In genomic region chr6:57790542-57790941, GRCm38 (mm10) we compare ENCODE assay signal across 26 mouse cellular contexts. TPM values are rescaled to one million over a fixed set of nuclear protein-coding genes. Genes with fewer than 3 reads are reported as not detected.
DNase-seq lines count a peak whose midpoint lies in the region; ATAC-seq and TF ChIP-seq lines count a peak whose summit lies in the region.
"Had no signal": no experiment of that assay in that cellular context is flagged by ENCODE, and none has a peak within 500 bp of the region (broad histone marks: within the 10 kb centered on the region; RNA-seq: fewer than 3 reads in every experiment).

No protein-coding gene starts in this region.

- no peak overlapping the region for H3K4me2 ChIP-seq in lung, embryonic 15.5 days
- H3K4me2 ChIP-seq in lung, postnatal 0 days (replicated peaks; ENCODE audit: low read depth, low read length): no peak overlapping the region
- no peak overlapping the region for H3K4me2 ChIP-seq in kidney, embryonic 15.5 days
- H3K4me2 ChIP-seq: embryonic facial prominence, embryonic 15.5 days; hindbrain, embryonic 13.5 days; limb, embryonic 12.5 days; midbrain, embryonic 11.5 days had no signal

- no peak for TF ChIP-seq EP300 in lung, postnatal 0 days (IDR thresholded peaks at IDR 0.05)

- peak; percentile 81 for DNase-seq in heart, adult 11 months
- DNase-seq in heart, postnatal 10 days: no peak
- no peak for DNase-seq in lung, postnatal 0 days (ENCODE audit: low spot score)
- no peak for DNase-seq in frontal cortex, postnatal 10 days (ENCODE audit: low spot score in 2 of 2)
- DNase-seq: adrenal gland, adult 2 months; cerebellum, adult 2 months; forebrain, postnatal 0 days; gastrocnemius, postnatal 36 days; heart, postnatal 14 days; kidney, adult 9 months; kidney, postnatal 25 days; thymus, adult 2 months had no signal

- H3K4me3 ChIP-seq in lung, embryonic 15.5 days: no peak overlapping the region
- H3K4me3 ChIP-seq in lung, postnatal 0 days (ENCODE audit: low read depth, low read length): no peak overlapping the region
- H3K4me3 ChIP-seq in kidney, embryonic 15.5 days (replicated peaks): no peak overlapping the region
- H3K4me3 ChIP-seq: embryonic facial prominence, embryonic 15.5 days; hindbrain, embryonic 13.5 days; limb, embryonic 12.5 days had no signal

- H3K9ac ChIP-seq in lung, embryonic 15.5 days: no peak overlapping the region
- H3K9ac ChIP-seq in lung, postnatal 0 days (replicated peaks; ENCODE audit: low read depth): no peak overlapping the region
- H3K9ac ChIP-seq in kidney, embryonic 15.5 days: no peak overlapping the region
- H3K9ac ChIP-seq: embryonic facial prominence, embryonic 15.5 days; forebrain, postnatal 0 days; hindbrain, embryonic 13.5 days; limb, embryonic 12.5 days had no signal

- no peaks in the 10 kb centered on the region for H3K9me3 ChIP-seq in lung, embryonic 15.5 days
- H3K9me3 ChIP-seq in lung, postnatal 0 days (ENCODE audit: low read length): no peaks in the 10 kb centered on the region
- H3K9me3 ChIP-seq in kidney, embryonic 15.5 days (replicated peaks): no peaks in the 10 kb centered on the region
- H3K9me3 ChIP-seq: embryonic facial prominence, embryonic 15.5 days; hindbrain, embryonic 13.5 days; limb, embryonic 12.5 days had no signal

- WGBS in lung, embryonic 15.5 days: 90% methylated on average over 4 of the region's 4 CpGs
- WGBS in lung, postnatal 0 days: 86% methylated on average over 4 of the region's 4 CpGs
- WGBS in kidney, embryonic 15.5 days: 89% methylated on average over 4 of the region's 4 CpGs

- no peak for TF ChIP-seq CTCF in lung, postnatal 0 days (IDR thresholded peaks at IDR 0.05)

- no peaks in the 10 kb centered on the region for H3K4me1 ChIP-seq in lung, embryonic 15.5 days
- no peaks in the 10 kb centered on the region for H3K4me1 ChIP-seq in lung, postnatal 0 days (ENCODE audit: insufficient read depth, low read depth, low read length)
- H3K4me1 ChIP-seq in kidney, embryonic 15.5 days: no peaks in the 10 kb centered on the region
- H3K4me1 ChIP-seq: embryonic facial prominence, embryonic 15.5 days; hindbrain, embryonic 13.5 days; limb, embryonic 12.5 days had no signal

- intact Hi-C loops in heart, postnatal 10 days (cut with DNase I): no loop called here

- no peaks in the 10 kb centered on the region for H3K27me3 ChIP-seq in lung, embryonic 15.5 days
- H3K27me3 ChIP-seq in lung, postnatal 0 days (replicated peaks; ENCODE audit: insufficient read depth, low read length): no peaks in the 10 kb centered on the region
- H3K27me3 ChIP-seq in kidney, embryonic 15.5 days: no peaks in the 10 kb centered on the region
- H3K27me3 ChIP-seq: embryonic facial prominence, embryonic 15.5 days; hindbrain, embryonic 13.5 days; limb, embryonic 12.5 days had no signal

- ATAC-seq in lung, embryonic 15.5 days (ENCODE audit: borderline replicate concordance, extremely low read depth, low FRiP score, low TSS enrichment): 0 out of 2 replicates have a peak, but pooled peaks have one; percentile 8
- no peak for ATAC-seq in lung, postnatal 0 days
- peak; percentile 90 for ATAC-seq in granulocyte monocyte progenitor cell, adult 5-6 weeks (replicated peaks; ENCODE audit: poor library complexity, severe bottlenecking)
- peak; percentile 87 for ATAC-seq in monocyte, adult 5-6 weeks (replicated peaks; ENCODE audit: insufficient number of reproducible peaks, low FRiP score, low TSS enrichment, poor library complexity, severe bottlenecking)
- no peak for ATAC-seq in kidney, embryonic 15.5 days (replicated peaks; ENCODE audit: low FRiP score)
- ATAC-seq: CD4-positive, CD25-positive, alpha-beta regulatory T cell, adult 4 months; forebrain, postnatal 0 days; inflammation-experienced regulatory T-cells, adult 6 months had no signal

- H3K27ac ChIP-seq in lung, embryonic 15.5 days: no peak overlapping the region
- H3K27ac ChIP-seq in lung, postnatal 0 days (ENCODE audit: low read length): no peak overlapping the region
- no peak overlapping the region for H3K27ac ChIP-seq in kidney, embryonic 15.5 days
- H3K27ac ChIP-seq: embryonic facial prominence, embryonic 15.5 days; hindbrain, embryonic 13.5 days; limb, embryonic 12.5 days; stomach, postnatal 0 days had no signal

- H3K36me3 ChIP-seq in lung, embryonic 15.5 days: no peaks in the 10 kb centered on the region
- H3K36me3 ChIP-seq in lung, postnatal 0 days (ENCODE audit: insufficient read depth, low read length): no peaks in the 10 kb centered on the region
- peaks cover 14% of the 10 kb centered on the region; the same call in 1 of the 2 replicates for H3K36me3 ChIP-seq in kidney, embryonic 15.5 days
- H3K36me3 ChIP-seq: embryonic facial prominence, embryonic 15.5 days had no signal

RNA-seq across cellular contexts. Expression of gene Vopp1, which starts 34.4 kb away (rescaled TPM):
- total RNA-seq in heart, postnatal 10 days (2021): 10 to 100 TPM; 21.1 to 25.3 TPM
- 32.5 and 35.9 TPM in 2 replicates for polyA plus RNA-seq in lung, embryonic 15.5 days (2015; fragmentation: Nextera tagmentation; extraction: Ambion mirVana)
- 15.9 and 17.6 TPM in 2 replicates for polyA plus RNA-seq in lung, postnatal 0 days (2015; fragmentation: Nextera tagmentation; extraction: Ambion mirVana)
- total RNA-seq in granulocyte monocyte progenitor cell, adult 5-6 weeks (2014; fragmentation: Nextera tagmentation): 10.1 and 14.9 TPM in 2 replicates
- total RNA-seq in granulocyte monocyte progenitor cell, adult 5-6 weeks (2017): 12.0 TPM in 2 replicates
- total RNA-seq in monocyte, adult 5-6 weeks (2017): 79.4 to 117 TPM (median 88.8 TPM) in 3 replicates
- 44.8 and 48.0 TPM in 2 replicates for polyA plus RNA-seq in kidney, embryonic 15.5 days (2015; fragmentation: Nextera tagmentation; extraction: Ambion mirVana)

RNA-seq across cellular contexts. Expression of gene Vmn1r21, which starts 59.6 kb away (rescaled TPM):
- total RNA-seq in heart, postnatal 10 days (2021): not detected
- polyA plus RNA-seq in lung, embryonic 15.5 days (2015; fragmentation: Nextera tagmentation; extraction: Ambion mirVana): not detected in 2 replicates
- polyA plus RNA-seq in lung, postnatal 0 days (2015; fragmentation: Nextera tagmentation; extraction: Ambion mirVana): not detected in 2 replicates
- not detected in 2 replicates for total RNA-seq in granulocyte monocyte progenitor cell, adult 5-6 weeks (2014; fragmentation: Nextera tagmentation)
- not detected in 2 replicates for total RNA-seq in granulocyte monocyte progenitor cell, adult 5-6 weeks (2017)
- total RNA-seq in monocyte, adult 5-6 weeks (2017): not detected in 3 replicates
- polyA plus RNA-seq in kidney, embryonic 15.5 days (2015; fragmentation: Nextera tagmentation; extraction: Ambion mirVana): 0.14 TPM in 1 of 2 replicates, not detected in the other
- total RNA-seq: adrenal gland, adult 2 months; adrenal gland, postnatal 4 days; forebrain, postnatal 0 days; gastrocnemius, postnatal 36 days; heart, postnatal 14 days; left cerebral cortex, postnatal 14 days had no signal
- polyA plus RNA-seq: adrenal gland, adult 2 months; CD4-positive, CD25-positive, alpha-beta regulatory T cell, adult 4 months; cerebellum, adult 2 months; embryonic facial prominence, embryonic 15.5 days; forebrain, postnatal 0 days; hindbrain, embryonic 13.5 days; inflammation-experienced regulatory T-cells, adult 6 months; midbrain, embryonic 11.5 days; small intestine, adult 2 months; stomach, postnatal 0 days; thymus, adult 2 months had no signal

Comparison
In these comparisons a context has a peak if more than half of its experiments do, and no peak if none do; other contexts are left out.
1. ATAC-seq: peak in lung, embryonic 15.5 days (single experiment), granulocyte monocyte progenitor cell, adult 5-6 weeks (single experiment) and monocyte, adult 5-6 weeks (single experiment); none in lung, postnatal 0 days (single experiment) and kidney, embryonic 15.5 days (single experiment).